Mouse (Mus musculus) MEL (cell line): ENCODE results near the gene D430041D05Rik. TPM values are rescaled to one million over a fixed set of nuclear protein-coding genes. Genes with fewer than 3 reads are reported as not detected.

ENCODE experiments used
- DNase-seq: peaks from one replicate; pipeline ENCODE4 v3.0.0; 2011; ENCODE audit warnings: low read depth, low spot score
- H3K27ac ChIP-seq: 2 replicates; pipeline ENCODE4 v1.5.1; 2012; ENCODE audit warnings: low read depth, mild to moderate bottlenecking, control low read depth, low read length, moderate library complexity; ENCODE audit not compliant: control insufficient read depth
- H3K27me3 ChIP-seq, 2 experiments: fragments of 150-350 bp in 1 of 2; sonication (generic) in 1 of 2; 2 replicates each; pipeline ENCODE4 v1.6.1; 2012; ENCODE audit warnings: low read length in 2 of 2, mild to moderate bottlenecking in 2 of 2, improper control_type of control experiment in 1 of 2, moderate library complexity in 1 of 2; ENCODE audit not compliant: insufficient read depth in 2 of 2, control insufficient read depth in 1 of 2
- H3K36me3 ChIP-seq, 2 experiments: 2 replicates each; pipeline ENCODE4 v1.6.1; 2012 to 2014; ENCODE audit warnings: low read length in 2 of 2, improper control_type of control experiment in 1 of 2, inconsistent platforms in 1 of 2, mild to moderate bottlenecking in 1 of 2; ENCODE audit not compliant: insufficient read depth in 2 of 2, control insufficient read depth in 1 of 2
- H3K4me1 ChIP-seq, 2 experiments: fragments of 150-350 bp in 1 of 2; sonication (generic) in 1 of 2; 2 replicates each; pipeline ENCODE4 v1.6.1; 2012; ENCODE audit warnings: low read length in 2 of 2, improper control_type of control experiment in 1 of 2, mild to moderate bottlenecking in 1 of 2; ENCODE audit not compliant: insufficient read depth in 2 of 2, control insufficient read depth in 1 of 2
- H3K4me3 ChIP-seq, 2 experiments: fragments of 150-350 bp in 1 of 2; sonication (generic) in 1 of 2; 2 replicates each; pipeline ENCODE4 v1.5.1; 2012; ENCODE audit warnings: low read depth in 2 of 2, low read length in 2 of 2, mild to moderate bottlenecking in 2 of 2, moderate library complexity in 2 of 2, control low read depth in 1 of 2, improper control_type of control experiment in 1 of 2; ENCODE audit not compliant: control insufficient read depth in 1 of 2, insufficient read depth in 1 of 2
- H3K79me2 ChIP-seq: 2 replicates; pipeline ENCODE4 v1.6.1; 2012; ENCODE audit warnings: mild to moderate bottlenecking, low read length, moderate library complexity; ENCODE audit not compliant: control insufficient read depth, poor library complexity, insufficient read depth
- H3K9ac ChIP-seq: 2 replicates; pipeline ENCODE4 v1.6.1; 2012; ENCODE audit warnings: low read depth, mild to moderate bottlenecking, control low read depth, low read length, moderate library complexity; ENCODE audit not compliant: control insufficient read depth, poor library complexity, severe bottlenecking
- H3K9me3 ChIP-seq: fragments of 150-350 bp; sonication (generic); replicated peaks from 2 replicates; pipeline ENCODE4 v1.6.1; 2012; ENCODE audit warnings: mild to moderate bottlenecking, low read length, improper control_type of control experiment, moderate library complexity; ENCODE audit not compliant: insufficient read depth
- BHLHE40 ChIP-seq: IDR thresholded peaks from 2 replicates; pipeline ENCODE4 v1.6.1; 2012; ENCODE audit warnings: low read depth, mild to moderate bottlenecking, inconsistent platforms, low read length, improper control_type of control experiment, borderline replicate concordance
- CHD1 ChIP-seq: IDR thresholded peaks from 2 replicates; pipeline ENCODE4 v1.6.1; 2012; ENCODE audit warnings: low read depth, mild to moderate bottlenecking, inconsistent platforms, low read length, improper control_type of control experiment
- CHD2 ChIP-seq: IDR thresholded peaks from 2 replicates; pipeline ENCODE4 v1.6.1; 2011; ENCODE audit warnings: low read length, improper control_type of control experiment
- E2F4 ChIP-seq: IDR thresholded peaks from 2 replicates; pipeline ENCODE4 v1.6.1; 2011; ENCODE audit warnings: low read depth, low read length, improper control_type of control experiment, borderline replicate concordance
- ELF1 ChIP-seq: IDR thresholded peaks from 2 replicates; pipeline ENCODE4 v1.6.1; 2014; ENCODE audit warnings: low read depth, mild to moderate bottlenecking, inconsistent platforms, low read length, improper control_type of control experiment, moderate library complexity
- EP300 ChIP-seq, 2 experiments: IDR thresholded peaks; 2 replicates each; pipeline ENCODE4 v1.6.1; 2011; ENCODE audit warnings: improper control_type of control experiment in 2 of 2, low read length in 2 of 2, low read depth in 1 of 2, mild to moderate bottlenecking in 1 of 2
- ETS1 ChIP-seq: IDR thresholded peaks from 2 replicates; pipeline ENCODE4 v1.6.1; 2012; ENCODE audit warnings: low read depth, mild to moderate bottlenecking, inconsistent platforms, low read length, improper control_type of control experiment, moderate library complexity
- GATA1 ChIP-seq: IDR thresholded peaks from 2 replicates; pipeline ENCODE4 v1.6.1; 2011; ENCODE audit warnings: low read depth, low read length, improper control_type of control experiment
- HCFC1 ChIP-seq: IDR thresholded peaks from 2 replicates; pipeline ENCODE4 v1.6.1; 2012; ENCODE audit warnings: low read depth, mild to moderate bottlenecking, inconsistent platforms, low read length, improper control_type of control experiment, moderate library complexity
- MAX ChIP-seq: IDR thresholded peaks from 2 replicates; pipeline ENCODE4 v1.6.1; 2011; ENCODE audit warnings: low read length, improper control_type of control experiment
- MAZ ChIP-seq: IDR thresholded peaks from 2 replicates; pipeline ENCODE4 v1.6.1; 2012; ENCODE audit warnings: low read depth, mild to moderate bottlenecking, inconsistent platforms, low read length, improper control_type of control experiment
- MXI1 ChIP-seq: IDR thresholded peaks from 2 replicates; pipeline ENCODE4 v1.6.1; 2011; ENCODE audit warnings: mild to moderate bottlenecking, low read depth, low read length, improper control_type of control experiment
- MYB ChIP-seq: IDR thresholded peaks from 2 replicates; pipeline ENCODE4 v1.6.1; 2011; ENCODE audit warnings: mild to moderate bottlenecking, low read depth, low read length, improper control_type of control experiment
- MYC ChIP-seq: IDR thresholded peaks from 2 replicates; pipeline ENCODE4 v1.6.1; 2011; ENCODE audit warnings: low read depth, mild to moderate bottlenecking, low read length, improper control_type of control experiment, moderate library complexity
- NELFE ChIP-seq: IDR thresholded peaks from 2 replicates; pipeline ENCODE4 v1.6.1; 2011; ENCODE audit warnings: low read depth, low read length, improper control_type of control experiment
- NRF1 ChIP-seq: IDR thresholded peaks from 2 replicates; pipeline ENCODE4 v1.6.1; 2014; ENCODE audit warnings: low read depth, mild to moderate bottlenecking, inconsistent platforms, low read length, improper control_type of control experiment, moderate library complexity; ENCODE audit not compliant: poor library complexity, insufficient read depth, severe bottlenecking
- POLR2A ChIP-seq, 2 experiments: IDR thresholded peaks; 2 replicates each; pipeline ENCODE4 v1.6.1; 2011 to 2012; ENCODE audit warnings: low read length in 2 of 2, mild to moderate bottlenecking in 2 of 2, control low read depth in 1 of 2, improper control_type of control experiment in 1 of 2, low read depth in 1 of 2, moderate library complexity in 1 of 2; ENCODE audit not compliant: control insufficient read depth in 1 of 2, insufficient read depth in 1 of 2, poor library complexity in 1 of 2
- POLR2AphosphoS5 ChIP-seq: IDR thresholded peaks from 2 replicates; pipeline ENCODE4 v1.6.1; 2012; ENCODE audit warnings: low read depth, borderline replicate concordance, mild to moderate bottlenecking, inconsistent platforms, low read length, moderate library complexity, mixed read lengths
- SMC3 ChIP-seq: IDR thresholded peaks from 2 replicates; pipeline ENCODE4 v1.6.1; 2011; ENCODE audit warnings: low read depth, low read length, improper control_type of control experiment
- TCF12 ChIP-seq: IDR thresholded peaks from 2 replicates; pipeline ENCODE4 v1.6.1; 2014; ENCODE audit warnings: low read depth, mild to moderate bottlenecking, inconsistent platforms, low read length, improper control_type of control experiment, moderate library complexity
- USF1 ChIP-seq: IDR thresholded peaks from 2 replicates; pipeline ENCODE4 v1.6.1; 2014; ENCODE audit warnings: low read depth, mild to moderate bottlenecking, inconsistent platforms, low read length, improper control_type of control experiment, moderate library complexity
- ZC3H11A ChIP-seq: IDR thresholded peaks from 2 replicates; pipeline ENCODE4 v1.6.1; 2012; ENCODE audit warnings: low read depth, mild to moderate bottlenecking, inconsistent platforms, low read length, improper control_type of control experiment
- ZKSCAN1 ChIP-seq: IDR thresholded peaks from 2 replicates; pipeline ENCODE4 v1.6.1; 2012; ENCODE audit warnings: low read depth, mild to moderate bottlenecking, inconsistent platforms, low read length, improper control_type of control experiment, moderate library complexity
- ZNF384 ChIP-seq: IDR thresholded peaks from 2 replicates; pipeline ENCODE4 v1.6.1; 2012; ENCODE audit warnings: low read depth, mild to moderate bottlenecking, inconsistent platforms, low read length, improper control_type of control experiment
- polyA plus RNA-seq, 2 experiments: library from polyadenylated mRNA; stranded (reverse) in 1 of 2; unstranded in 1 of 2; fragments of >175 nt in 1 of 2; fragments of >200 nt in 1 of 2; gene quantifications; 2 replicates each; pipeline versions ENCODE4 v1.2.1 to v1.2.4; 2012; ENCODE audit warnings: low replicate concordance in 2 of 2, low read depth in 1 of 2; ENCODE audit not compliant: insufficient read length in 2 of 2, insufficient read depth in 1 of 2, missing spikeins in 1 of 2
- total RNA-seq: library from RNA; depleted of rRNA; stranded (reverse); fragments of 300-350 nt; gene quantifications from 2 replicates; pipeline ENCODE4 v1.2.3, GENCODE M21; 2012

D430041D05Rik gene
- total and polyA plus RNA-seq, 3 experiments = 0.46 to 1.1 TPM; not detected in 1

- no peak overlapping the region for H3K4me3 ChIP-seq
- TF ChIP-seq ZNF384 (no peak), E2F4 (no peak), ELF1 (no peak), NRF1 (no peak), USF1 (no peak), SMC3 (no peak), GATA1 (no peak), MYB (no peak), MXI1 (no peak), HCFC1 (no peak)
- H3K9me3 ChIP-seq = no peaks in the 10 kb centered on the region
- no peaks in the 10 kb centered on the region for H3K79me2 ChIP-seq
- no peak overlapping the region for H3K27ac ChIP-seq
- no peaks in the 10 kb centered on the region for H3K36me3 ChIP-seq
- H3K9ac ChIP-seq = no peak overlapping the region
- peaks cover 9% of the 10 kb centered on the region in 2 experiments; a peak in 3 of 4 replicates for H3K27me3 ChIP-seq
- DNase-seq = no peak
- no peaks in the 10 kb centered on the region for H3K4me1 ChIP-seq
Measured at GRCm38 (mm10) chr2:104407913-104408312, 2.9 kb downstream of the D430041D05Rik start.

GRCm38 (mm10) chr2:104404036-104404435 is 6.8 kb downstream of the D430041D05Rik start:
- no peak for DNase-seq
- no peak overlapping the region for H3K27ac ChIP-seq
- no peak overlapping the region for H3K9ac ChIP-seq
- TF ChIP-seq ELF1 (no peak), MYC (no peak), ZKSCAN1 (no peak), MXI1 (no peak), MAX (no peak), CHD1 (no peak), ETS1 (no peak), MAZ (no peak), ZC3H11A (no peak), NELFE (no peak), POLR2A (IDR thresholded peaks at IDR 0.05; ENCODE audit: control insufficient read depth in 1 of 2, insufficient read depth in 1 of 2, low read depth in 1 of 2, low read length in 2 of 2, poor library complexity in 1 of 2) (no peak), POLR2AphosphoS5 (no peak), BHLHE40 (no peak), EP300 (IDR thresholded peaks at IDR 0.05; ENCODE audit: low read depth in 1 of 2, low read length in 2 of 2) (no peak), NRF1 (no peak), CHD2 (no peak), MYB (no peak), TCF12 (no peak), SMC3 (no peak)
- no peaks in the 10 kb centered on the region for H3K36me3 ChIP-seq
- H3K9me3 ChIP-seq = no peaks in the 10 kb centered on the region
- H3K79me2 ChIP-seq = no peaks in the 10 kb centered on the region
- H3K27me3 ChIP-seq = peaks cover 7 to 13% of the 10 kb centered on the region in 2 experiments; a peak in 3 of 4 replicates
- no peaks in the 10 kb centered on the region for H3K4me1 ChIP-seq
- no peak overlapping the region for H3K4me3 ChIP-seq
